Mouse (Mus musculus) hindbrain, embryonic 15.5 days (tissue): ENCODE data around the gene Ednrb. TPM values are rescaled to one million over a fixed set of nuclear protein-coding genes. Genes with fewer than 3 reads are reported as not detected.

Experiments used
- ATAC-seq: fragments of 200-750 bp; cut with Nextera tagmentation; 2 replicates; pipeline ENCODE4 v1.8.0; 2017; ENCODE audit warnings: low read depth, moderate number of reproducible peaks, moderate TSS enrichment; ENCODE audit not compliant: low FRiP score
- H3K27ac ChIP-seq: fragments of 300-500 bp; sonication (generic); replicated peaks from 2 replicates; pipeline ENCODE4 v1.5.1; 2015; ENCODE audit warnings: mild to moderate bottlenecking, inconsistent platforms
- H3K27me3 ChIP-seq: fragments of 300-500 bp; sonication (generic); 2 replicates; pipeline ENCODE4 v1.6.1; 2015; ENCODE audit warnings: control low read depth, inconsistent platforms
- H3K36me3 ChIP-seq: fragments of 300-500 bp; sonication (generic); 2 replicates; pipeline ENCODE4 v1.6.1; 2015; ENCODE audit warnings: control low read depth, inconsistent platforms
- H3K4me1 ChIP-seq: fragments of 300-500 bp; sonication (generic); replicated peaks from 2 replicates; pipeline ENCODE4 v1.6.1; 2015; ENCODE audit warnings: control low read depth, inconsistent platforms
- H3K4me2 ChIP-seq: fragments of 300-500 bp; sonication (generic); 2 replicates; pipeline ENCODE4 v1.6.1; 2015; ENCODE audit warnings: moderate library complexity, mild to moderate bottlenecking, inconsistent platforms
- H3K4me3 ChIP-seq: fragments of 300-500 bp; sonication (generic); 2 replicates; pipeline ENCODE4 v1.5.1; 2015; ENCODE audit warnings: mild to moderate bottlenecking, inconsistent platforms
- H3K9ac ChIP-seq: fragments of 300-500 bp; sonication (generic); 2 replicates; pipeline ENCODE4 v1.6.1; 2015; ENCODE audit warnings: inconsistent platforms
- H3K9me3 ChIP-seq: fragments of 300-500 bp; sonication (generic); 2 replicates; pipeline ENCODE4 v1.6.1; 2016; ENCODE audit warnings: control low read depth, inconsistent platforms
- WGBS: fragments of 180-500 bp; shearing (Covaris S2); methylation state at CpG from one replicate; pipeline ENCODE4 v1.1.7; 2015; 5-methylcytosine and 5-hydroxymethylcytosine counted together
- polyA plus RNA-seq: library from polyadenylated mRNA; unstranded; fragments of >200 nt; fragmentation: Nextera tagmentation; extraction: Ambion mirVana; gene quantifications from 2 replicates; pipeline ENCODE4 v1.2.1, GENCODE M21; 2015

The Ednrb gene
- polyA plus RNA-seq, 1 experiment from 2014 or later = 131 TPM

GRCm38 (mm10) chr14:103816637-103817308, 27.4 kb downstream of the Ednrb start:
- Histone ChIP-seq H3K36me3 (no peaks in the 10 kb centered on the region), H3K4me2 (no peak overlapping the region), H3K27me3 (no peaks in the 10 kb centered on the region), H3K9me3 (no peaks in the 10 kb centered on the region), H3K4me1 (no peaks in the 10 kb centered on the region), H3K4me3 (no peak overlapping the region), H3K27ac (no peak overlapping the region), H3K9ac (no peak overlapping the region)
- WGBS = 87% methylated on average over 25 of the region's 25 CpGs
- ATAC-seq = no peak

GRCm38 (mm10) chr14:103815542-103815941, 28.7 kb downstream of the Ednrb start:
- peak overlapping the region; percentile 22; the same call in 1 of the 2 replicates for H3K4me2 ChIP-seq
- no peak for ATAC-seq
- WGBS = 60% methylated on average over 16 of the region's 16 CpGs

GRCm38 (mm10) chr14:103814015-103814691, 30.0 kb downstream of the Ednrb start:
- ATAC-seq = no peak
- no peaks in the 10 kb centered on the region for H3K27me3 ChIP-seq
- WGBS = 76% methylated on average over 10 of the region's 10 CpGs
- H3K36me3 ChIP-seq = no peaks in the 10 kb centered on the region
- no peaks in the 10 kb centered on the region for H3K9me3 ChIP-seq
- no peaks in the 10 kb centered on the region for H3K4me1 ChIP-seq
- no peak overlapping the region for H3K27ac ChIP-seq
- H3K4me2 ChIP-seq = no peak overlapping the region
- no peak overlapping the region for H3K4me3 ChIP-seq
- H3K9ac ChIP-seq = no peak overlapping the region

More at GRCm38 (mm10) chr14:103815542-103815941, 28.7 kb downstream of the Ednrb start:
- no peaks in the 10 kb centered on the region for H3K9me3 ChIP-seq
- H3K27me3 ChIP-seq = no peaks in the 10 kb centered on the region
- H3K36me3 ChIP-seq = no peaks in the 10 kb centered on the region
- H3K9ac ChIP-seq = no peak overlapping the region
- no peaks in the 10 kb centered on the region for H3K4me1 ChIP-seq
- H3K4me3 ChIP-seq = no peak overlapping the region
- no peak overlapping the region for H3K27ac ChIP-seq

- no peak overlapping the region for H3K4me3 ChIP-seq
- 86% methylated on average over 3 of the region's 3 CpGs for WGBS
- no peaks in the 10 kb centered on the region for H3K4me1 ChIP-seq
Measured at GRCm38 (mm10) chr14:103813246-103813645, 31.0 kb downstream of the Ednrb start.

GRCm38 (mm10) chr14:103811291-103811690, 32.9 kb downstream of the Ednrb start:
- no peaks in the 10 kb centered on the region for H3K36me3 ChIP-seq
- WGBS = 97% methylated on average over 7 of the region's 7 CpGs
- H3K4me2 ChIP-seq = no peak overlapping the region
- no peak overlapping the region for H3K4me3 ChIP-seq
- no peak for ATAC-seq
- H3K27ac ChIP-seq = no peak overlapping the region
- H3K9ac ChIP-seq = no peak overlapping the region
- H3K9me3 ChIP-seq = no peaks in the 10 kb centered on the region
- no peaks in the 10 kb centered on the region for H3K4me1 ChIP-seq
- no peaks in the 10 kb centered on the region for H3K27me3 ChIP-seq

More at GRCm38 (mm10) chr14:103813246-103813645, 31.0 kb downstream of the Ednrb start:
- no peaks in the 10 kb centered on the region for H3K9me3 ChIP-seq
- ATAC-seq = no peak
- H3K4me2 ChIP-seq = no peak overlapping the region
- H3K27me3 ChIP-seq = no peaks in the 10 kb centered on the region
- no peak overlapping the region for H3K9ac ChIP-seq
- no peaks in the 10 kb centered on the region for H3K36me3 ChIP-seq
- H3K27ac ChIP-seq = no peak overlapping the region

- Histone ChIP-seq H3K9ac (no peak overlapping the region), H3K4me1 (no peaks in the 10 kb centered on the region), H3K27me3 (no peaks in the 10 kb centered on the region), H3K27ac (no peak overlapping the region), H3K4me3 (no peak overlapping the region), H3K4me2 (no peak overlapping the region), H3K36me3 (no peaks in the 10 kb centered on the region), H3K9me3 (no peaks in the 10 kb centered on the region)
- 93% methylated on average over 4 of the region's 4 CpGs for WGBS
- no peak for ATAC-seq
Measured at GRCm38 (mm10) chr14:103803907-103804659, 40.1 kb downstream of the Ednrb start.

GRCm38 (mm10) chr14:103797123-103797522, 47.1 kb downstream of the Ednrb start:
- Histone ChIP-seq H3K27me3 (no peaks in the 10 kb centered on the region), H3K36me3 (no peaks in the 10 kb centered on the region), H3K4me3 (no peak overlapping the region), H3K9ac (no peak overlapping the region), H3K4me2 (no peak overlapping the region), H3K9me3 (no peaks in the 10 kb centered on the region), H3K27ac (no peak overlapping the region), H3K4me1 (0 out of 2 replicates have a peak, but pooled peaks cover 8% of the 10 kb centered on the region)
- WGBS = 86% methylated on average over 3 of the region's 3 CpGs
- ATAC-seq = no peak

- ATAC-seq = no peak
- no peak overlapping the region for H3K4me2 ChIP-seq
- H3K9me3 ChIP-seq = no peaks in the 10 kb centered on the region
- no peaks in the 10 kb centered on the region for H3K36me3 ChIP-seq
- no peak overlapping the region for H3K4me3 ChIP-seq
- H3K27me3 ChIP-seq = no peaks in the 10 kb centered on the region
- H3K27ac ChIP-seq = no peak overlapping the region
- 0 out of 2 replicates have a peak, but pooled peaks cover 8% of the 10 kb centered on the region for H3K4me1 ChIP-seq
- 89% methylated on average over 1 of the region's 1 CpGs for WGBS
- H3K9ac ChIP-seq = no peak overlapping the region
Measured at GRCm38 (mm10) chr14:103795591-103795990, 48.6 kb downstream of the Ednrb start.

- H3K9ac ChIP-seq = no peak overlapping the region
- no peak overlapping the region for H3K4me2 ChIP-seq
- ATAC-seq = no peak
- no peaks in the 10 kb centered on the region for H3K36me3 ChIP-seq
- H3K4me3 ChIP-seq = no peak overlapping the region
- H3K4me1 ChIP-seq = 0 out of 2 replicates have a peak, but pooled peaks cover 8% of the 10 kb centered on the region
- H3K27me3 ChIP-seq = no peaks in the 10 kb centered on the region
- 69% methylated on average over 5 of the region's 5 CpGs for WGBS
- no peak overlapping the region for H3K27ac ChIP-seq
- no peaks in the 10 kb centered on the region for H3K9me3 ChIP-seq
Measured at GRCm38 (mm10) chr14:103793409-103793808, 50.8 kb downstream of the Ednrb start.

GRCm38 (mm10) chr14:103792726-103793125, 51.5 kb downstream of the Ednrb start:
- no peak overlapping the region for H3K27ac ChIP-seq
- no peaks in the 10 kb centered on the region for H3K36me3 ChIP-seq
- H3K4me2 ChIP-seq = no peak overlapping the region
- ATAC-seq = no peak
- no peaks in the 10 kb centered on the region for H3K9me3 ChIP-seq
- H3K4me3 ChIP-seq = no peak overlapping the region
- H3K27me3 ChIP-seq = no peaks in the 10 kb centered on the region
- 13% methylated on average over 1 of the region's 1 CpGs for WGBS
- H3K4me1 ChIP-seq = 0 out of 2 replicates have a peak, but pooled peaks cover 8% of the 10 kb centered on the region
- H3K9ac ChIP-seq = no peak overlapping the region

GRCm38 (mm10) chr14:103787547-103787946, 56.7 kb downstream of the Ednrb start:
- H3K4me2 ChIP-seq = no peak overlapping the region
- WGBS = 90% methylated on average over 2 of the region's 2 CpGs
- H3K4me3 ChIP-seq = no peak overlapping the region
- no peaks in the 10 kb centered on the region for H3K27me3 ChIP-seq
- H3K9me3 ChIP-seq = no peaks in the 10 kb centered on the region
- no peak overlapping the region for H3K9ac ChIP-seq
- no peak overlapping the region for H3K27ac ChIP-seq
- no peaks in the 10 kb centered on the region for H3K36me3 ChIP-seq
- no peak for ATAC-seq
- H3K4me1 ChIP-seq = 0 out of 2 replicates have a peak, but pooled peaks cover under 1% of the 10 kb centered on the region
